Mouse (Mus musculus) heart, postnatal 36 days (tissue): ENCODE data around the gene Tbx3. TPM values are rescaled to one million over a fixed set of nuclear protein-coding genes. Genes with fewer than 3 reads are reported as not detected.

Experiments
- DNase-seq, 2 experiments: peaks; one replicate each; pipeline ENCODE4 v3.0.0; 2021 to 2022
- intact Hi-C: fragments of 180-260 bp; cut with DNase I; formaldehyde crosslinking; loops from one replicate; pipeline ENCODE4 v1.15.1; 2025
- total RNA-seq, 2 experiments: library from RNA; stranded (reverse); gene quantifications; 2 replicates each; pipeline ENCODE4 v1.2.3; 2021

The Tbx3 gene
- total RNA-seq, 2 experiments from 2014 or later = 10.5 to 11.5 TPM

DNA sequence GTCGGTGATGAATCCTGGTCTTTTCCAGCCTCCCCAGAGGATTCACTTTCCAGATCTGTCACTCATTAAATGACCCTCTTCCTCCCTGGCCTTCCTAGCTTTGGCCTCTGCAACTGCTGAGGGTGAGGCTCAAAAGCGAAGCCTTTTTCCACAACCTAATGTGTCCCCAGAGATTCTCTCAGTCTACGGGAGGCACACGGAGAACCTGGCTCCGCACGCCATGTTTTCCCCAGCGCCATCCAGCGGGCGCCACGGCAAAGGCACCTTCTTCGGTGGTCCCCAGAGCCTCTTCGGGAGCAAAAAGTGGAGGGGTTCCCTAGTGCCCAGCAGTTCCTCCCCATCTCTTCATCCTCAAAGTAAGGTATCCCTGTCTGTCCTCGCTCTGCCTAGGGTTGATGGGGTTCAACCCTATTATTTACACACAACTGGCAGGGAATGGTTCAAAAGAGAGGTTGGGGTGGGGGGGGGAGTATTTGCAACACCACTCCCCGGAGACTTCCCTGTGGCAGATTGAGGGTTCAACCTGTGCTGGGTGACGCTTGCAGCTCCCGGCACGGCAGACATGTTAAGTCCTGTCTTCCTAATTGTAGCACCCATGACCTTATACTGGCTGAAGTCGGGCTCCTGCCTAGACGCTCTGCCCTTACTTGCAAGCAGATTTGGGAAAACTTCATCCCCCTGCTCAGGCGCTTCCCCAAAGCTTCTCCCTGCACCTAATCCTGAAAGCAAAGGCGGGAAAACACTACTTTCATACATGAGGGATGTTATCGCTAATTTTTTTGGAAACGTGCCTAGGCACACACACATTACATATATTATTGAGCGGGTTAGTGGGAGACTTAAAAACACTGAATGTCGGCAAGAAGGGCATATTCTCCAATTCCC is 9.7 kb upstream of the Tbx3 start:
- DNase-seq = no peak
- intact Hi-C loops = no loop called here

DNA sequence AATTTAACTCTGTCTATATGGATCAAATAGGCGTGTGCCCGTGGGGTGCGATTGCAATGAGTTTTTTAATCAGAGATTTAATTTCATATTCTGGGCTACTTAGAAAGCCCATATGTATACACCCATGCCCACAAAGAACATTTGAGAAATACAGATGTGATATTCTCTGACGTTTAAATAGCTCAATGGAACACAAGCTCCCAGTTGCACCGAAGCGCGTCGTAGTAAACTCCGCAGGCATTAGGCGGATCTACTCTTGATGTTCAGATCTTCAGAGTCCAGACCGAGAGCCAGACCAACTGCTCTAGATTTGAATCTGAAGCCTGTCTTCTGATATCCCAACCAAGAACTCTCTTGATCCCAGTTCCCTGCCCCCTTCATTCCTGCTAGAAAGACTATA is 9.0 kb upstream of the Tbx3 start:
- intact Hi-C loops = no loop called here
- DNase-seq = no peak

DNA sequence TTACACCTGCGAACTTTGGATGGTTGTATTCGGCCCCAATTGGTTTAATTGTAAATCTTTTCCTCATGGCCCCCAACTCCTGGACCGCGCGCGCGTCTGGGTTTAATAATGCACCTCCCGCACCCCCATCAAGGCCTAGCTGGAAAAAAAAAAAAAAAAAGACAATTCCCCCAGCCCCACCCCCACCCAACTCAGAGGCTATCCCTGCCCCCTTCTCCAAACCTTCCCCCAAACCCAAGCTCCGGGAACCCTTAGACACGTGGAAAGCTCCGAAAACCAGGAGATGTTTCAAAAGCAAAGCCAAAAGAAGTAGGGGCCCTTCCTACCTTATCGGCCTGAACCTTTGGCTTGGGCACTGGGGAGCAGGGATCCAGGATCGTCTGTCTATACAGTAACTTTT is 8.1 kb upstream of the Tbx3 start:
- intact Hi-C loops = no loop called here
- no peak for DNase-seq

DNA sequence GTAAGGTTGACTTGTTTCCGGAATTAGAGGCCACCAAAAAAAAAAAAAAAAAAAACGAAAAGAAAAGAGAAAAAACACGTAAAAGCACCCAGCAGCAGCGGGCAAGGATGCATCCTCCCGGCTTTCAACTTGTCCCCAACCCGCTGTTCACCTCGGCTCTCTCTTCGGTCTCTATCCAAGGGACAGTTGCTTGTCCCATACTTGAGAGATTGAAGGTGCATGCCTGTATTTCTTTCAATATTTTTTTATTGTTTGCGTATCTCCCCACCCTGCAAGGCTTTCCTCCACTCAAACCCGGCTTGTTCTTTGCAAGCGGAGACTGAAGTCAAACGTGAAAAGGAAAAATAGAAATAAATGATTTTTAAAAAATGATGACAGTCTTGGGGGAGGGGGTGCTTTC is 7.7 kb upstream of the Tbx3 start:
- DNase-seq = no peak
- intact Hi-C loops = no loop called here

DNA sequence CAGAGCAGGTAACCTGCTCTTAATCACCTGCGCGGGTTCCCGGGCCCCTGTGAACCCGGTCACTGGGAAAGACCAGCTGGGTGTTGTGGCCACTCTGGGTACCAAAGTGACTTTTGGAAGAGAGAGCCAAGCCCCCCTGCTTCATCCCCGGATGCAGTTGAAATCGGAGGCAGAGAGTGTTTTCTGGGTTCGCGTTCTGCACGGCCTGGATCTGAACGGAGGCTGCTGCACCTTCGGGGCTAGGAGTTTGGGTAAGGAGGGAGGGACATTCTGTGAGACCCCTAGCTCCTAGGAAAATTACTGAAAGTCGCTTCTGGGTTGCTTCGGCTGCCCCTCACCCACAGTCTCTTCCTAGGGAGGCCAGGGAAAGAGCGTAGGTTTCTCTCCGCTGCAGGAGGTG is 7.2 kb upstream of the Tbx3 start:
- intact Hi-C loops = no loop called here
- no peak for DNase-seq

DNA sequence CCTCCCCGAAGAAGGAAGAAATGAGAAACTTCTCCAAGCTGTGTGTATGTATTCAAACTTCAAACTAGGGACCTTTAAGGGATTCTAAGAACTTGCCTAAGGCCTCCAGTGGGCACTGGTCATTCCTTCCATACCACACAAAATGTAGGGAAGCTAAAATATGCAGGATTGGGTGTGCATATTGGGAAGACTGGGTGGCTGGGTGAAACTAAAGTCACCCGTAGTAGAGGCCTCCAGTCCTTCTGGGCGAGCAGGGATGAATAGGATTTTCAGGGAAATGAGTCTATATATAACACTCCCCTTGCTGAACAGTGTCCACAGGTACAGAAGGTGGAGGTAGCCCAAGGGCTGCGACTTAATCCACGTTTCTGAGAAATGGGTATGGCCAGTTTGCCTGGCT is 6.7 kb upstream of the Tbx3 start:
- intact Hi-C loops = no loop called here
- no peak for DNase-seq

DNA sequence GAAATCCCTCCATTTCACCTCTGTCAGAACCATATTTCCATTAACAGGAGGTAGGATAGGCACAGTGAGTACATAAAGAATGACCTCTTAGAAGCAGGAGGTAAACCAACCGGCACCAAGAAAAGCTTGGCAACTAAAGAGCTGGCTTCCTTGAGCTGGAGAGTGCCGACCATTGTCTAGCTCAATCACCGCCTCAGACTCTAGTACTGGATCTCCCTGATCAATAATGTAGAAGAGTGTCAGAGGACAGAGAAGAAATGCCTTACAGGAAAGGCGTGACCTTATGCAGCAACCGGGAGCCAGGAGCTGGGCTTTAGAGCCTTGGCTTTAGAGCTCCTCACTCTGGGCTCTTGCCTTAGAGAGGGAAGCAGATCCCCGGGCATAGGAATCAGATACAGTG is 4.7 kb upstream of the Tbx3 start:
- intact Hi-C loops = no loop called here

DNA sequence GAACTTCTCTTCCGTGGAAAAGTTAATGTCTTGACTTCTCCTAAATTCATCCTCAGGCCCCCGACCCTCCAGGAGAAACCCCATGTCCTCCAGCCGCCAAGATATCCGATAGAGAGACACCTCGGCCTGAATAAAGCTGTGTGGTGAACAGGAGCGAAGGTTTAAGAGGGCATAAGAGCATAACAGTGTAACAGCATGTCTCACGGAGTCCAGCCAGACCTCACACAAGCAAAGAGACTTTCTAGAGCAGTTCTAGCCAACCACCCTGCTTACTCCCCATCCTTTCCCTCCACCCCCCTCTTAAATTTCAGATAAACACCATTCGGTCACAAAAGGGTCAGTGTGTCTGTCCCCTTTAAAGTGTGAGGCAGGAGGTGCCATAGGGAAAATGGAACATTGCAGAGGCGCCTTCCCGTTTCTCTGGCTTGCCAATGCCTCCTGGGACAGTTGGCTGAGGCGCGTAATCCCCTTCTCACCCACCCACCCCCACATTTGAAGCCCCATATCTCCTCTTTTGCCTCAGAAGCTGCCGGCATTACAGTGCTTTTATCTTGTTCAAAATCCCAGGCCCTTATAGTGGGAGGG is 3.0 kb upstream of the Tbx3 start:
- no peak for DNase-seq
- intact Hi-C loops = no loop called here

More for the DNA sequence above, 4.7 kb upstream of the Tbx3 start:
- no peak for DNase-seq

DNA sequence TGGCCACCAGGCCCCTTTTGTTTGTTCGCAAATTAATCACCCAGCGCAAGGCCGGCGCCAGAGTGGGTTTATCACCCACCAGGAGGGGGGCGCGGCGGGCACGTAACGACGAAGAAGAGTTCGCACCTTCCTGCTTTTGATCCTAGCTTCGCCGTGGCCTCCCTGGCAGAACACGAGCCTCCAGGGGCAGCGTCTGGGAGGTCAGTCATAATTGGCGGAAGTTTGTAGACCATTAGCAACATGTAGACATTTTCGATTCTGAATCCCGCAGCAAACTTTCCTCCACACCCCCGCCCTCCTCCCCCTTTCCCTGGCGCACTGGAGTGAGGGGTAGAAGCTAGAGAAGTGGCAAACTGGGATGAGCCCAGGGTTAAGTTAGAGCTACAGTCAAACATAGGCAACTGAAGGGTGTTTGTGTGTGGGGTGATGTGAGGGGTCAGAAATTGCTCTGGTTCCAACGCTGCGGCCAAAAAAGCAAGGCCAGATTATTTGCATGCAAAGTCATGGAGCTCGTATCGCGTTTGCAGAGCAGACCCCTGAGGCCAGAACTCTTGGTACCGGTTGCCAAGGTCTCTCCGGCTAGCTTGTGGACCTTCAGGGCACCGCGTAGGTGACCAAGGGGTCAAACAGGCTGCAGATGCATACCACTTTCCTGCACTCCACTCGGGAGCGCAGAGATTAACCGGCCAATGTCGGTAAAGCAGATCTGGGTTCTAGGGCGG is 2.1 kb upstream of the Tbx3 start:
- DNase-seq = no peak
- intact Hi-C loops = loop anchor here (2.0 kb wide), 1 partner anchor 16 kb away; no protein-coding TSS in a partner anchor

DNA sequence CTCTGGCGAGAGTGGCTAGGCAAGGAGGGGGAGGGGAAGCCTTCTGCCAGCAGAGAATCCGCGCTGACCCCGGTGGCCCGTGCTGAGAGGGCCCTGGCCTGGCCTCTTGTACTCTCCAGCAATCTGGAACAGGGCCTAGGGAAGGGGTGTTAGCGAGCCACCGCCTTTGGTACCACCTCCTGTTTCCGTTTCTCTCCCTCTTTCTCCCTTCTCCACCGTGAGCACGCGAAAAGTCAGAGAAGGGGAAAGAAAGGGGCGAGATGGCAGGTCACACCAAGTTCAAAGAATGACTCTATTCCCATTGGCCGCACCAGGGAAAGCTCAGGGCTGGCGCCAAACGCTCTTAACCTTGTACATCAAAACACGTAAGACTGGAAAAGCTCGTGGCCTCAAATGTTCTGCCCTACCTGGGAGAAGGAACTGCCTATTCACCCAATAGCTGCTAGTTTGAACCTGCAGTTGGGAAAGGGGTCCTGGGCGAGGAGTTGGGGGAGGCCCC is 1.5 kb upstream of the Tbx3 start:
- DNase-seq = no peak

DNA sequence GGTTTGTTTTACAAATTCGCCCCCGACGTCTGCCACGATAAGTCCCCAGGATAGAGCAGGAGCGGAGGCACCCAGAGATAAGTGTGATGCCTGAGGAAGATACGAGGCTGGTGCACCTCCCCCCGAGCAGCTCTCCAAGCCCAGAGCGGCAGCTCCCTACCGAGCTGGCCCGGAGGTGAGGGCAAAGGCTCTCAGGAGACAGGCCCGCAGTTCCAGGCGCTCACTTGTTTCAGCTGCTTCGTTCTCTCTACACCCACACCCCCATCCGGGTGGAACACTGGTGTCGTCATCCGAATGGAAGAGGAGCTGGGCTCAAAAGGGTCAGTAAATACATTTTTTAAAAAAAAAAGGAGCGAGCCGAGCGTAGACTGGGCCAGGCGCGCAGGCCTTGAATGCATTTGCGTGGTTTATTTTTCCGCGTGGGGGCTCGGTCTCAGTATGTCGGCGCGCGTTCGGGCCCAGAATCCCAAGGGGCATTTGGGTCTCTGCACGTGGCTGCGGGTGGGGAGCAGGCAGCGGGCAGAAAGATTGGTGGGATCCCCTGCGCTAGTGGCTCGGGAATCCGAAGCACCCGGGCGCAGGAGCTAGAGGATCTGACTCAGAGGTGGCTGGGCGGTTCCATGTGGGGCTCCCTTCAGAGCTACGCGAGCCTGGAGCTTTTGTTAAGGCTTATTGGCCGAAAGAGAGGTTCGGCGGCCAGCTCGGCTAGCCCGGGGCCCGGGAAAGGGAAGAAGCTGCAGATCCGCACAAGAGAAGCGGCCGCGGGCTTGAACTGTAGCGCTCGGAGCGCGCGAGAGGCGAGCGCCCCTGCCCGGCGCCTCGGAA is 516 bp upstream of the Tbx3 start:
- peak; percentile 42 to 44 for DNase-seq
- intact Hi-C loops = loop anchor here (2.0 to 5.0 kb wide), 3 partner anchors 15 to 718 kb away; no protein-coding TSS in a partner anchor

More for the DNA sequence above, 1.5 kb upstream of the Tbx3 start:
- intact Hi-C loops = loop anchor here (2.0 kb wide), 1 partner anchor 16 kb away; no protein-coding TSS in a partner anchor

DNA sequence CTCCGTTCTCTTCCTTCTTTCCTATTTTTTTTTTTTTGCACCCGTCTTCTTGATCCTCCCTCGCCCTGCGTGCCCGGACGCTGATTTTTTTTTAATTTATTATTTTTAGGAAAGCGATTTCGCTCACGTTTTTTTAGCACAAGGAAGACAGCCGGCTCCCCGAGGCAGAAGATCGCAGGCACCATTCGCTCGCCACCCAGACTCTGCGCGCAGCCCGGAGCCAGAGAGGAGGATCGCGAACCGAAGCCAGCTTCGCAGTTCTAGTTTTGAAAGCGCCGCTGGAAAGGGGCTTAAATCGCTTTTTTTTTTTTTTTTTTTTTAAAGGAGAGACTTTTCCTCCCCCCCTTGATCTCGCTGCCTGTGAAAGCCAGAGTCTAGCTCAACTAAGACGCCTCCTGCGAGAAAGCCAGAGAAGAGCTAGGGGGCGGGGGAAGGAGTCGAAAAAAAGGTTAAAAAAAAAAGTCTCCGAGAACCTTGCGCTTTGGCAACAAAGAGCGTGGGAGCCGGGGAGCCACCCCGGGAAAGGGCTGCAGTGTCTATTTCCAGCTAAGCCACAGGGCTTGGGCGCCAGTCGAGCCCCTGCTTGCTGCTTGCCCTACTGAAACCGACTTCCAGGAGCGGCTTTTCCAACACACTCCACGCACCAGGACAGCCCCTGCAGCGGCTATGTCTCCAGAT is 794 bp downstream of the Tbx3 start:
- intact Hi-C loops = loop anchor here (5.0 kb wide), 2 partner anchors 269 to 719 kb away; no protein-coding TSS in a partner anchor
- peak; percentile 50 to 57 for DNase-seq

DNA sequence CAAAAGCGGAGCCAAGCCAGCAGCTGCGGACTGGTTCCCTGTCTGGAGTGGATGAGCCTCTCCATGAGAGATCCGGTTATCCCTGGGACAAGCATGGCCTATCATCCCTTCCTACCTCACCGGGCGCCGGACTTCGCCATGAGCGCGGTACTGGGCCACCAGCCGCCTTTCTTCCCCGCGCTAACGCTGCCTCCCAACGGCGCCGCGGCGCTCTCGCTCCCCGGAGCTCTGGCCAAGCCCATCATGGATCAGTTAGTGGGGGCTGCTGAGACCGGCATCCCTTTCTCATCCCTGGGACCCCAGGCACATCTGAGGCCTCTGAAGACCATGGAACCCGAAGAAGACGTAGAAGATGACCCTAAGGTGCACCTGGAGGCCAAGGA is 1.5 kb downstream of the Tbx3 start:
- intact Hi-C loops = loop anchor here (2.0 to 5.0 kb wide), 3 partner anchors 270 to 720 kb away; no protein-coding TSS in a partner anchor
- DNase-seq = peak; percentile 43 to 54

DNA sequence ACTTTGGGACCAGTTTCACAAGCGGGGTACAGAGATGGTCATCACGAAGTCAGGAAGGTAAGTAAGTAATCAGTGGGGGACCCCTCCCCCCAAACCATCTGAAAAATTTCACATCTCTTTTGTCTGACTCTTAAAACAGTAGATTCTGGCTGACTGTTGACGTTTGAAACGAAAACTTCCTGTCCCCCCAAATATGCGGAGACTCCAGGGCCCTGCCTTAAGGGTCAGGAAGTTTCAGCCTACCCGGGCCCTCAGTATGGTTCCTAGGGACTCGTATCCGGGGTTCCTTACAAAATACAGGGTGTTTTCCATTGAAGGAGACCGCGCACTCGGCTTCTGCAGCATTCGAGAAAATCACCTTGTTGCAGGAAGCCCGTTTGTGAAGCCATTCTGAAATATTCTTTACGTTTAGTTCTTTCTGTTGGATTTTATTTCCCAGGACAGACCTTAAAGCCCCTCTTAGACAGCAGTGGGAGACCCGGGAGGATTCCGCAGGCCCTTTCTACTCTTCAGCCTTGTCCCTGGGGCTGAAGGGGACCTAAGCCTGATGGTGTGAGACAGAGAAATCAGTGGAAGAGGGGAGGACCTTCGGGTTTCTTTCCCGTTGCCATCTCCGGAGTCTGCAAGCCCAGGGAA is 2.0 kb downstream of the Tbx3 start:
- peak in 1 of 2 experiments; percentile 38 for DNase-seq
- intact Hi-C loops = loop anchor here (2.0 to 5.0 kb wide), 3 partner anchors 270 to 720 kb away; no protein-coding TSS in a partner anchor

DNA sequence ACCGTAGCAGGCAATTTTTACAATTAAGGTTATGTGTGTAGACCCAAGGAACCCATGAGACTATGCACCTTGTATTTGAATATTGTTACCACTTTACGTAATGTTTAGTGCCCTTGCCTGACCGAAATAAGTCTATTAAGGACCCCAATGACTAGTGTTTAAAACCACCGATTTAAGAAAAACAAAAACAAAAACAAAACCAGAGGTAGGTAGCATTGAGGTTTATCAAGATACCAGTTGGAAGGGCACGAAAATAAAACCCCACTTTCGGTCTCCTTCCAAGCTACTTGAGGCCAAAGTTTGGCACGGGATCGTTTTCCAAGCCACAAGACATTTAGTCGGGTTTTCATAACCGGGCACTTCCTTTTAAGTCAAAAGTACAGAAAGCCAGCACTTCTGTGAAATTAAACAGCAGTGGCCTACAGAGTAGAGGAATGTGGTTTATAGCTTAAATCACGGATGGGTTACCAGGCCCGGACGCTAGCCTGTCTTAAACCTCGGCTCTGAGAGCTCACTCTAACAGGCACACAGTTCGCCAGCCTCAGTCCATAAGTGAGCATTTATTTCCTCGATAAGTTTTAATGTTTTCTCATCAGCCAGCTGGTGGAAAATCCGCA is 2.6 kb downstream of the Tbx3 start:
- no peak for DNase-seq
- intact Hi-C loops = loop anchor here (2.0 to 5.0 kb wide), 3 partner anchors 271 to 721 kb away; no protein-coding TSS in a partner anchor

DNA sequence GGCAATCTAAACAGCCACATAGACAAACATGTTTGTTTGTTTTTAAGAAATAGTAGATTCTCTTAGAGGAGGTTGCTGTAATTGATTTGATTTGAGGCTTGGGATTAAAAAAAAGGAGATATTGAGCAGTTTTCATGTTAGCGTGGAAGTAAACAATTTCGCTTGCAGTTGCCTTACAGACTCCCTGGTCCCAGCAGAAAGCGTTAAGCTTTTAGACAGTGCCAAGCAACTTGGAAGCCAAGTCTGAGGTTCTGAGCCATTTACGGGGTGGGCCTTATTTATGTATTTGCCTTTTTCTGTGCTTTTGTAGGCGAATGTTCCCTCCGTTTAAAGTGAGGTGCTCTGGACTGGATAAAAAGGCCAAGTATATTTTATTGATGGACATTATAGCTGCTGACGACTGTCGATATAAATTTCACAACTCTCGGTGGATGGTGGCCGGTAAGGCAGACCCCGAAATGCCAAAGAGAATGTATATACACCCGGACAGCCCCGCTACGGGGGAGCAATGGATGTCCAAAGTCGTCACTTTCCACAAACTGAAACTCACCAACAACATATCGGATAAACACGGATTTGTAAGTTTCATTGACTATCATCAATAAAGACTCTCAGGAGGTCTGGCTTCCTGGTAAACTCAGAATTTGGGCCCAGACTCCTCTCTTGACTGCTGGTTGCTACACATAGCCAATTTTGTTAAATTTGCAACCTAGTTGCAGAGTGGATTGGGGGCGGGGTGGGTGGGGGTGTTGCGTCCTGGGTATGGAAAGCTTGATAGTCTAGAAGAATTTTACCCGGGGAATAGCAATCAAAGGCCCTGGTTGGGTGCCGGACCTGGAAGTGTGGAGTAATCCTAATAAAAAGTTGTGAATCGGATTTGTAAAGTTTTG is 3.5 kb downstream of the Tbx3 start:
- intact Hi-C loops = loop anchor here (2.0 to 5.0 kb wide), 3 partner anchors 272 to 722 kb away; no protein-coding TSS in a partner anchor

DNA sequence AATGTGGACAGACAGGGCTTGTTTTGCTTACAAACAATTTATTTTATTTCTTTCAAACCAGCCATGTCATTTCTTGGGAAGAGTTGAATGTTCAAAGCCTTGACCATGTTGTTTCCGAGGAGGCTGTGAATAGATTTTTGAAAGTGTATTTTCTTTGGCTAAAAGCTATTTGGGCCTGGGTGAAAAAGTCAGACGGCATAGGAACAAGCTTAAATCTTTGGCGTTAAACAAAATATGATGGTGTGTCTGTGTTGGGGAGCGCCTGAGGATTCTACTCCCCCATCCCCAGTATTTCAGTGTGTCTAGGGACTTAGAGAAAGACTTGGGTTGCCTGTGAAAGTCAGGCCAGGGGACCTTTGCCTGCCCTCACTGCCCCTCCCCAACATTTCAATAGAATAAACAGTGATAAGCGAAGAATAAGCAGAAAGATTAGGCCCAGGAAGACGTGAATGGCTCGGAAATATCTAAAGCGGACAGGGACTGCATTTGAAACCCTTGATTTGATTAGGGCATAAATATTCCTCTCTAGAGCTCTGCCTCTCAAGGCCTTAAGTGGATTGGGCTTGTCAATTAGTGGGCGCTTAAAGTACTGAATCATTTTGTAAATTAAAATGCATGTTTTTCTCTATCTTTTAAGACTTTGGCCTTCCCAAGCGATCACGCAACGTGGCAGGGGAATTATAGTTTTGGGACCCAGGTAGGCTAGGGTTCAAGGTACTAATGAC is 4.3 kb downstream of the Tbx3 start:
- no peak for DNase-seq
- intact Hi-C loops = loop anchor here (5.0 kb wide), 2 partner anchors 272 to 722 kb away; no protein-coding TSS in a partner anchor

More for the DNA sequence above, 3.5 kb downstream of the Tbx3 start:
- no peak for DNase-seq
